ENCODE assay signal across 11 mouse cellular contexts in genomic region chr7:71121453-71121852, GRCm38 (mm10).
"Had no signal": no experiment of that assay in that cellular context is flagged by ENCODE, and none has a peak within 500 bp of the region (broad histone marks: within the 10 kb centered on the region; RNA-seq: fewer than 3 reads in every experiment).

No protein-coding gene starts in this region.

- H3K27ac ChIP-seq: intestine, embryonic 15.5 days; limb, embryonic 13.5 days; liver, embryonic 14.5 days; midbrain, embryonic 12.5 days; stomach, postnatal 0 days had no signal

- H3K4me2 ChIP-seq: intestine, embryonic 15.5 days; limb, embryonic 13.5 days; midbrain, embryonic 12.5 days had no signal

- H3K9me3 ChIP-seq: intestine, embryonic 15.5 days; limb, embryonic 13.5 days; midbrain, embryonic 12.5 days had no signal

- H3K9ac ChIP-seq: intestine, embryonic 15.5 days; limb, embryonic 13.5 days; liver, embryonic 14.5 days; midbrain, embryonic 12.5 days had no signal

- H3K4me1 ChIP-seq: intestine, embryonic 15.5 days; limb, embryonic 13.5 days; midbrain, embryonic 12.5 days had no signal

- DNase-seq: kidney, adult 2 months; kidney, postnatal 14 days; left cerebral cortex, postnatal 4 days; lung, adult 18-20 months; thymus, postnatal 4 days had no signal

- H3K27me3 ChIP-seq: intestine, embryonic 15.5 days; limb, embryonic 13.5 days; midbrain, embryonic 12.5 days had no signal

- H3K36me3 ChIP-seq: intestine, embryonic 15.5 days; limb, embryonic 13.5 days; midbrain, embryonic 12.5 days had no signal

- H3K4me3 ChIP-seq: intestine, embryonic 15.5 days; limb, embryonic 13.5 days; midbrain, embryonic 12.5 days had no signal

- ATAC-seq: intestine, embryonic 15.5 days; midbrain, embryonic 16.5 days had no signal
